Mouse (Mus musculus): ENCODE results near the gene OR5BS1P. TPM values are rescaled to one million over a fixed set of nuclear protein-coding genes. Genes with fewer than 3 reads are reported as not detected.
"Not testable (repeated sequence)": the region's sequence is repeated elsewhere in the genome, so short reads cannot be mapped to it uniquely, and the experiment has no call there.

The OR5BS1P gene
- total RNA-seq, 1 experiment from 2014 or later: not detected

GRCm38 (mm10) chr15:98497631-98498030 is 27.9 kb downstream of the OR5BS1P start:
- ATAC-seq (replicated peaks; ENCODE audit: insufficient number of reproducible peaks, low FRiP score, low TSS enrichment, poor library complexity, severe bottlenecking): no peak

- no peak for ATAC-seq (replicated peaks; ENCODE audit: insufficient number of reproducible peaks, low FRiP score, low TSS enrichment, poor library complexity, severe bottlenecking)
These were observed 33.6 kb downstream of the OR5BS1P start for GRCm38 (mm10) chr15:98503317-98503716.

GRCm38 (mm10) chr15:98504514-98504913 is 34.8 kb downstream of the OR5BS1P start:
- ATAC-seq (replicated peaks; ENCODE audit: insufficient number of reproducible peaks, low FRiP score, low TSS enrichment, poor library complexity, severe bottlenecking): peak; percentile 38; the same call in 1 of the 2 replicates

GRCm38 (mm10) chr15:98506253-98506957 is 36.7 kb downstream of the OR5BS1P start:
- ATAC-seq (replicated peaks; ENCODE audit: insufficient number of reproducible peaks, low FRiP score, low TSS enrichment, poor library complexity, severe bottlenecking): peak; percentile 88

GRCm38 (mm10) chr15:98507321-98507720 is 37.6 kb downstream of the OR5BS1P start:
- no peak for ATAC-seq (replicated peaks; ENCODE audit: insufficient number of reproducible peaks, low FRiP score, low TSS enrichment, poor library complexity, severe bottlenecking)

- no peak for ATAC-seq (replicated peaks; ENCODE audit: insufficient number of reproducible peaks, low FRiP score, low TSS enrichment, poor library complexity, severe bottlenecking)
These were observed 39.7 kb downstream of the OR5BS1P start for GRCm38 (mm10) chr15:98509387-98509786.

- ATAC-seq (replicated peaks; ENCODE audit: insufficient number of reproducible peaks, low FRiP score, low TSS enrichment, poor library complexity, severe bottlenecking): peak; percentile 60
These were observed 41.0 kb downstream of the OR5BS1P start for GRCm38 (mm10) chr15:98510438-98511385.

GRCm38 (mm10) chr15:98511386-98511928 is 41.8 kb downstream of the OR5BS1P start:
- 0 out of 2 replicates have a peak, but pooled peaks have one; percentile 24 for ATAC-seq (replicated peaks; ENCODE audit: insufficient number of reproducible peaks, low FRiP score, low TSS enrichment, poor library complexity, severe bottlenecking)

- no peak for ATAC-seq (replicated peaks; ENCODE audit: insufficient number of reproducible peaks, low FRiP score, low TSS enrichment, poor library complexity, severe bottlenecking)
These were observed 42.5 kb downstream of the OR5BS1P start for GRCm38 (mm10) chr15:98512232-98512631.

GRCm38 (mm10) chr15:98512799-98513321 is 43.2 kb downstream of the OR5BS1P start:
- peak; percentile 47 for ATAC-seq (replicated peaks; ENCODE audit: insufficient number of reproducible peaks, low FRiP score, low TSS enrichment, poor library complexity, severe bottlenecking)

GRCm38 (mm10) chr15:98513676-98514075 is 44.0 kb downstream of the OR5BS1P start:
- not testable (repeated sequence) for ATAC-seq (replicated peaks; ENCODE audit: insufficient number of reproducible peaks, low FRiP score, low TSS enrichment, poor library complexity, severe bottlenecking)

- no peak for ATAC-seq (replicated peaks; ENCODE audit: insufficient number of reproducible peaks, low FRiP score, low TSS enrichment, poor library complexity, severe bottlenecking)
These were observed 44.5 kb downstream of the OR5BS1P start for GRCm38 (mm10) chr15:98514146-98514545.

- ATAC-seq (replicated peaks; ENCODE audit: insufficient number of reproducible peaks, low FRiP score, low TSS enrichment, poor library complexity, severe bottlenecking): not testable (repeated sequence)
These were observed 45.1 kb downstream of the OR5BS1P start for GRCm38 (mm10) chr15:98514845-98515244.

GRCm38 (mm10) chr15:98517380-98518355 is 48.0 kb downstream of the OR5BS1P start:
- ATAC-seq (replicated peaks; ENCODE audit: insufficient number of reproducible peaks, low FRiP score, low TSS enrichment, poor library complexity, severe bottlenecking): peak; percentile 59

- ATAC-seq (replicated peaks; ENCODE audit: insufficient number of reproducible peaks, low FRiP score, low TSS enrichment, poor library complexity, severe bottlenecking): no peak
These were observed 51.5 kb downstream of the OR5BS1P start for GRCm38 (mm10) chr15:98521245-98521644.

GRCm38 (mm10) chr15:98526057-98526456 is 56.4 kb downstream of the OR5BS1P start:
- no peak for ATAC-seq (replicated peaks; ENCODE audit: insufficient number of reproducible peaks, low FRiP score, low TSS enrichment, poor library complexity, severe bottlenecking)

- no peak for ATAC-seq (replicated peaks; ENCODE audit: insufficient number of reproducible peaks, low FRiP score, low TSS enrichment, poor library complexity, severe bottlenecking)
These were observed 57.5 kb downstream of the OR5BS1P start for GRCm38 (mm10) chr15:98527056-98527771.

Measured in monocyte, adult 5-6 weeks (primary cell).